ENCODE assay signal across 10 mouse cellular contexts in the genomic region with DNA sequence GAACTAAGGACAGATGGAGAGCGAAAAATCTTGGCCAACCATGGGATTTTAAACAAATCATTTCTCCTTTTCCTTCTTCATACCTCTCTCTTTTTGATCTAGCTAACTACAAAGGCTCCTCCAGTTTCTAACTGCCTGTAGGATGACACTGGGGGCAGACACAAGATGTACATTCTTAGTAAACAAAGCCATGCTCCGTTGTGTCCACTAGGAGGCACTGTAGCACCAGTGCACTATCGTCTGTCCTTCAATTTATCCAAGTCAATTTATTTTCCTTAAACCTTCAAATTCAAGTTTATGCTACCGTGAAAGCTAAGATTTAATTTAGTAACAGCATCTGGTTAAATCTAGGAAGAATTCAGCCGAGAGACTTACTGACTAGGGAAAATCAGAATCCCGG. TPM values are rescaled to one million over a fixed set of nuclear protein-coding genes. Genes with fewer than 3 reads are reported as not detected.
A peak's percentile ranks its signal among the peaks of the same experiment; 100 is the strongest.
DNase-seq lines count a peak whose midpoint lies in the region; ATAC-seq and TF ChIP-seq lines count a peak whose summit lies in the region.
"Had no signal": no experiment of that assay in that cellular context is flagged by ENCODE, and none has a peak within 500 bp of the region (broad histone marks: within the 10 kb centered on the region; RNA-seq: fewer than 3 reads in every experiment).

No protein-coding gene starts in this region.

- H3K4me3 ChIP-seq in midbrain, embryonic 14.5 days (replicated peaks; ENCODE audit: low read depth, low read length) = no peak overlapping the region
- no peak overlapping the region for H3K4me3 ChIP-seq in midbrain, embryonic 15.5 days
- no peak overlapping the region for H3K4me3 ChIP-seq in kidney, adult 2 months (ENCODE audit: insufficient read depth, low read depth, low read length)
- H3K4me3 ChIP-seq: hindbrain, embryonic 15.5 days; neural tube, embryonic 12.5 days had no signal

- no peak overlapping the region for H3K27ac ChIP-seq in midbrain, embryonic 14.5 days (replicated peaks; ENCODE audit: low read depth, low read length)
- no peak overlapping the region for H3K27ac ChIP-seq in midbrain, embryonic 15.5 days
- no peak overlapping the region for H3K27ac ChIP-seq in kidney, adult 2 months (ENCODE audit: insufficient read depth, low read depth, low read length)
- H3K27ac ChIP-seq: hindbrain, embryonic 15.5 days; neural tube, embryonic 12.5 days had no signal

- no peaks in the 10 kb centered on the region for H3K4me1 ChIP-seq in midbrain, embryonic 14.5 days (ENCODE audit: control insufficient read depth, insufficient read depth, low read length)
- no peaks in the 10 kb centered on the region for H3K4me1 ChIP-seq in midbrain, embryonic 15.5 days
- H3K4me1 ChIP-seq in kidney, adult 2 months (ENCODE audit: control insufficient read depth, insufficient read depth, low read length) = no peaks in the 10 kb centered on the region
- H3K4me1 ChIP-seq: hindbrain, embryonic 15.5 days; neural tube, embryonic 12.5 days had no signal

- ATAC-seq in cerebellum, adult (ENCODE audit: insufficient number of reproducible peaks, low FRiP score, low TSS enrichment) = no peak
- no peak for ATAC-seq in midbrain, embryonic 14.5 days (ENCODE audit: low FRiP score, low TSS enrichment)
- ATAC-seq in midbrain, embryonic 15.5 days (replicated peaks) = no peak
- ATAC-seq in common myeloid progenitor, adult 5-6 weeks (replicated peaks; ENCODE audit: low read depth, poor library complexity, severe bottlenecking) = peak; percentile 76
- ATAC-seq in megakaryocyte-erythroid progenitor cell, adult 5-6 weeks (replicated peaks; ENCODE audit: low FRiP score, low TSS enrichment, poor library complexity, severe bottlenecking) = peak; percentile 82

- H3K9me3 ChIP-seq in midbrain, embryonic 14.5 days (ENCODE audit: control insufficient read depth, low read length) = no peaks in the 10 kb centered on the region
- no peaks in the 10 kb centered on the region for H3K9me3 ChIP-seq in midbrain, embryonic 15.5 days
- H3K9me3 ChIP-seq: hindbrain, embryonic 15.5 days; neural tube, embryonic 12.5 days had no signal

- H3K9ac ChIP-seq in midbrain, embryonic 14.5 days (replicated peaks; ENCODE audit: low read length) = no peak overlapping the region
- H3K9ac ChIP-seq in midbrain, embryonic 15.5 days = no peak overlapping the region
- H3K9ac ChIP-seq: hindbrain, embryonic 15.5 days; neural tube, embryonic 12.5 days had no signal

- peak; percentile 86 for TF ChIP-seq CTCF in kidney, adult 2 months (conservative IDR thresholded peaks at IDR 0.05; ENCODE audit: insufficient read depth, insufficient read length, low read depth, low read length)

- H3K27me3 ChIP-seq in midbrain, embryonic 14.5 days (ENCODE audit: control insufficient read depth, insufficient read depth, low read length) = no peaks in the 10 kb centered on the region
- H3K27me3 ChIP-seq in midbrain, embryonic 15.5 days (replicated peaks) = no peaks in the 10 kb centered on the region
- H3K27me3 ChIP-seq in kidney, adult 2 months (replicated peaks; ENCODE audit: control insufficient read depth, insufficient read depth, low read length) = no peaks in the 10 kb centered on the region
- H3K27me3 ChIP-seq: hindbrain, embryonic 15.5 days; neural tube, embryonic 12.5 days had no signal

- WGBS in midbrain, embryonic 14.5 days = 19% methylated on average over 6 of the region's 6 CpGs
- 20% methylated on average over 6 of the region's 6 CpGs for WGBS in midbrain, embryonic 15.5 days
- 17% methylated on average over 6 of the region's 6 CpGs for WGBS in kidney, adult 2 months

- TF ChIP-seq POLR2A in kidney, adult 2 months (IDR thresholded peaks at IDR 0.05; ENCODE audit: low read depth, low read length) = no peak

- peak; percentile 71 to 77 for DNase-seq in cerebellum, postnatal 10 days
- peak; percentile 73 for DNase-seq in midbrain, embryonic 14.5 days
- peak; percentile 65 for DNase-seq in kidney, adult 2 months
- DNase-seq in frontal cortex, postnatal 10 days (ENCODE audit: low spot score in 2 of 2) = no peak

- no peaks in the 10 kb centered on the region for H3K36me3 ChIP-seq in midbrain, embryonic 14.5 days (ENCODE audit: control insufficient read depth, insufficient read depth, low read length)
- no peaks in the 10 kb centered on the region for H3K36me3 ChIP-seq in midbrain, embryonic 15.5 days (replicated peaks)
- H3K36me3 ChIP-seq in kidney, adult 2 months (ENCODE audit: control insufficient read depth, insufficient read depth, low read length) = no peaks in the 10 kb centered on the region
- H3K36me3 ChIP-seq: hindbrain, embryonic 15.5 days; neural tube, embryonic 12.5 days had no signal

- H3K4me2 ChIP-seq in midbrain, embryonic 14.5 days (ENCODE audit: low read length) = no peak overlapping the region
- H3K4me2 ChIP-seq in midbrain, embryonic 15.5 days = no peak overlapping the region
- H3K4me2 ChIP-seq: hindbrain, embryonic 15.5 days; neural tube, embryonic 12.5 days had no signal

RNA-seq across cellular contexts. Expression of gene Agps, which starts 45.9 kb away (rescaled TPM):
- polyA plus RNA-seq in midbrain, embryonic 14.5 days (2014; fragmentation: Nextera tagmentation; extraction: Ambion mirVana) = 32.8 and 38.0 TPM in 2 replicates
- polyA plus RNA-seq in midbrain, embryonic 15.5 days (2015; fragmentation: Nextera tagmentation; extraction: Ambion mirVana) = 30.6 and 30.9 TPM in 2 replicates
- total RNA-seq in common myeloid progenitor, adult 5-6 weeks (2017) = 39.4 and 42.2 TPM in 2 replicates
- polyA plus RNA-seq in kidney, adult 2 months (2012; rRNA removed) = 13.3 and 14.8 TPM in 2 replicates
- 27.6 and 32.8 TPM in 2 replicates for total RNA-seq in megakaryocyte-erythroid progenitor cell, adult 5-6 weeks (2014; fragmentation: Nextera tagmentation)
- total RNA-seq in megakaryocyte-erythroid progenitor cell, adult 5-6 weeks (2017) = 24.3 and 34.3 TPM in 2 replicates

Comparison
In these comparisons a context has a peak if more than half of its experiments do, and no peak if none do; other contexts are left out.
1. DNase-seq: peak in cerebellum, postnatal 10 days (2 of 2), midbrain, embryonic 14.5 days (single experiment) and kidney, adult 2 months (single experiment); none in frontal cortex, postnatal 10 days (0 of 2).
2. ATAC-seq: peak in common myeloid progenitor, adult 5-6 weeks (single experiment) and megakaryocyte-erythroid progenitor cell, adult 5-6 weeks (single experiment); none in cerebellum, adult (single experiment), midbrain, embryonic 14.5 days (single experiment) and midbrain, embryonic 15.5 days (single experiment).